Mouse (Mus musculus) sigmoid colon, adult 10 weeks (tissue): ENCODE measurements around the gene Scgb2b17. TPM values are rescaled to one million over a fixed set of nuclear protein-coding genes. Genes with fewer than 3 reads are reported as not detected.

ENCODE experiments used
- polyA plus RNA-seq: library from polyadenylated mRNA; stranded (reverse); fragments of 350-450 nt; fragmentation: Illumina TruSeq; extraction: RNeasy Lipid Tissue Mini Kit (QIAGEN cat#74804); gene quantifications from one replicate; pipeline ENCODE4 v1.2.3, GENCODE M21; 2014; ENCODE audit warnings: low read depth, low replicate concordance

The Scgb2b17 gene
- polyA plus RNA-seq, result 6.9 TPM

GRCm38 (mm10) chr7:33056461-33056860 is at the start of gene Scgb2b17:
Gene Scgb2b17 (minus strand): TSS chr7:33056561.

GRCm38 (mm10) chr7:33063149-33063548 is 6.8 kb upstream of the Scgb2b17 start, which contains the start of gene Scgb1b17:
Gene Scgb1b17 (plus strand): TSS chr7:33063449.

Other genes starting within 250 kb of the Scgb2b17 start
- gene Scgb2b15, start 226.9 kb downstream of the Scgb2b17 start, polyA plus RNA-seq, result 3.7 TPM
- gene Scgb1b15, start 220.0 kb downstream of the Scgb2b17 start, polyA plus RNA-seq, result not detected
- not detected for gene Scgb1b17, start 6.9 kb upstream of the Scgb2b17 start, polyA plus RNA-seq
- gene Scgb2b18, start 117.3 kb upstream of the Scgb2b17 start, polyA plus RNA-seq, result not detected
- gene Scgb1b18, start 129.0 kb upstream of the Scgb2b17 start, polyA plus RNA-seq, result not detected
- not detected for gene Scgb2b19, start 223.8 kb upstream of the Scgb2b17 start, polyA plus RNA-seq
- gene Scgb1b19, start 230.7 kb upstream of the Scgb2b17 start, polyA plus RNA-seq, result not detected